ENCODE assay signal across 22 mouse cellular contexts in the genomic region with DNA sequence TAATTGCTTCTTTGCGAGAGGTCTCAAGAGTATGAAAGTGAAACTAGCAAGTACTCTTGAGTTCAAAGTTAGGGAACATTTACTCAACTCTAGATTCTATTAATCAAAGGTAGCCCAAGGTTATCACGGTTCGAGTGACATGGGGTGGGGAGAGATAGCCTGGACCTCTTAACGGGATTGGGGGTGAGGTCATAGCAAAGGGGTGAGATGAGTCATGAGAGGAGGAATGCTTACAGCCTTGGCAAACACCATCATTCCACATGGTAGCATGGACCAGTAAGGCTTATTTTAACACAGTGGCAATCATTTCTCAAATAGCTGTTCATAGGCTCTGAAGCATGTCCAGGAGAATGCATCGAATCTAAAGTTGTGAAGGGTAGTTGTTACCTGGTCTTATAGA.
DNase-seq lines count a peak whose midpoint lies in the region; ATAC-seq and TF ChIP-seq lines count a peak whose summit lies in the region.
"Had no signal": no experiment of that assay in that cellular context is flagged by ENCODE, and none has a peak within 500 bp of the region (broad histone marks: within the 10 kb centered on the region; RNA-seq: fewer than 3 reads in every experiment).

No protein-coding gene starts in this region.

- H3K4me3 ChIP-seq in lung, embryonic 14.5 days (ENCODE audit: low read depth, low read length), result no peak overlapping the region
- H3K4me3 ChIP-seq in liver, postnatal 0 days (ENCODE audit: low read depth, low read length), result no peak overlapping the region
- H3K4me3 ChIP-seq: forebrain, embryonic 13.5 days; hindbrain, embryonic 15.5 days; left cerebral cortex, adult 2 months; limb, embryonic 15.5 days; midbrain, embryonic 12.5 days had no signal

- no peak for TF ChIP-seq CTCF in lung, embryonic 14.5 days (IDR thresholded peaks at IDR 0.05; ENCODE audit: low read depth)
- TF ChIP-seq CTCF in liver, postnatal 0 days (IDR thresholded peaks at IDR 0.05; ENCODE audit: low read depth), result no peak

- no peak overlapping the region for H3K4me2 ChIP-seq in lung, embryonic 14.5 days
- no peak overlapping the region for H3K4me2 ChIP-seq in liver, postnatal 0 days (ENCODE audit: low read depth, low read length)
- H3K4me2 ChIP-seq: forebrain, embryonic 13.5 days; hindbrain, embryonic 15.5 days; limb, embryonic 15.5 days; midbrain, embryonic 12.5 days had no signal

- no peak for TF ChIP-seq EP300 in liver, postnatal 0 days (IDR thresholded peaks at IDR 0.05; ENCODE audit: low read depth)

- 54% methylated on average over 5 of the region's 5 CpGs for WGBS in lung, embryonic 14.5 days
- WGBS in liver, postnatal 0 days (ENCODE audit: insufficient replicate concordance), result 70% methylated on average over 5 of the region's 5 CpGs

- no peak overlapping the region for H3K9ac ChIP-seq in lung, embryonic 14.5 days
- no peak overlapping the region for H3K9ac ChIP-seq in liver, postnatal 0 days (replicated peaks)
- H3K9ac ChIP-seq: forebrain, embryonic 13.5 days; hindbrain, embryonic 15.5 days; limb, embryonic 15.5 days; liver, embryonic 14.5 days; midbrain, embryonic 12.5 days had no signal

- DNase-seq in adrenal gland, adult (ENCODE audit: inconsistent age in 2 of 2, low spot score in 1 of 2), result peak; percentile 51 to 81
- DNase-seq in adrenal gland, postnatal 4 days (ENCODE audit: low spot score in 2 of 2), result no peak
- peak; percentile 6 for DNase-seq in lung, embryonic 14.5 days
- DNase-seq in lung, postnatal 4 days, result no peak
- DNase-seq in adrenal gland, postnatal 14 days, result peak; percentile 49
- no peak for DNase-seq in kidney, postnatal 25 days
- no peak for DNase-seq in liver, postnatal 0 days
- DNase-seq: cerebellum, adult 8-10 months; cerebellum, postnatal 36 days; embryo, embryonic 11 days; heart, postnatal 4 days; kidney, adult 2 months; left cerebral cortex, postnatal 4 days; thymus, adult 18-20 months; thymus, postnatal 36 days had no signal

- H3K27ac ChIP-seq in lung, embryonic 14.5 days (ENCODE audit: low read depth), result no peak overlapping the region
- no peak overlapping the region for H3K27ac ChIP-seq in liver, postnatal 0 days (ENCODE audit: low read depth)
- H3K27ac ChIP-seq: forebrain, embryonic 13.5 days; hindbrain, embryonic 15.5 days; kidney, postnatal 0 days; left cerebral cortex, adult 2 months; limb, embryonic 15.5 days; liver, embryonic 14.5 days; midbrain, embryonic 12.5 days had no signal

- H3K9me3 ChIP-seq in lung, embryonic 14.5 days (ENCODE audit: low read depth, low read length), result no peaks in the 10 kb centered on the region
- H3K9me3 ChIP-seq in liver, postnatal 0 days (ENCODE audit: low read length), result no peaks in the 10 kb centered on the region
- H3K9me3 ChIP-seq: forebrain, embryonic 13.5 days; hindbrain, embryonic 15.5 days; limb, embryonic 15.5 days; midbrain, embryonic 12.5 days had no signal

- H3K4me1 ChIP-seq in lung, embryonic 14.5 days (ENCODE audit: insufficient read depth), result no peaks in the 10 kb centered on the region
- H3K4me1 ChIP-seq in liver, postnatal 0 days (ENCODE audit: insufficient read depth), result no peaks in the 10 kb centered on the region
- H3K4me1 ChIP-seq: forebrain, embryonic 13.5 days; hindbrain, embryonic 15.5 days; midbrain, embryonic 12.5 days had no signal

- no peak for ATAC-seq in lung, embryonic 14.5 days (ENCODE audit: insufficient read depth)
- ATAC-seq in liver, postnatal 0 days, result no peak
- ATAC-seq: forebrain, embryonic 13.5 days had no signal

- H3K36me3 ChIP-seq in lung, embryonic 14.5 days (ENCODE audit: insufficient read depth), result no peaks in the 10 kb centered on the region
- H3K36me3 ChIP-seq in liver, postnatal 0 days (replicated peaks; ENCODE audit: insufficient read depth, low read length), result no peaks in the 10 kb centered on the region
- H3K36me3 ChIP-seq: hindbrain, embryonic 15.5 days; limb, embryonic 15.5 days; midbrain, embryonic 12.5 days had no signal

- no peaks in the 10 kb centered on the region for H3K27me3 ChIP-seq in lung, embryonic 14.5 days (ENCODE audit: insufficient read depth, low read length)
- no peaks in the 10 kb centered on the region for H3K27me3 ChIP-seq in liver, postnatal 0 days (ENCODE audit: insufficient read depth, low read length)
- H3K27me3 ChIP-seq: forebrain, embryonic 13.5 days; hindbrain, embryonic 15.5 days; limb, embryonic 15.5 days; midbrain, embryonic 12.5 days had no signal

Comparison
In these comparisons a context has a peak if more than half of its experiments do, and no peak if none do; other contexts are left out.
1. DNase-seq: peak in adrenal gland, adult (2 of 2), lung, embryonic 14.5 days (single experiment) and adrenal gland, postnatal 14 days (single experiment); none in adrenal gland, postnatal 4 days (0 of 2), lung, postnatal 4 days (0 of 2), kidney, postnatal 25 days (0 of 2) and liver, postnatal 0 days (single experiment).